Mouse (Mus musculus): Measurements from ENCODE around the gene 4933406M09Rik. TPM values are rescaled to one million over a fixed set of nuclear protein-coding genes. Genes with fewer than 3 reads are reported as not detected.

The 4933406M09Rik gene
- polyA plus RNA-seq, 2 experiments: not detected

GRCm38 (mm10) chr1:134411706-134412629, 26.2 kb downstream of the 4933406M09Rik start:
- ATAC-seq (ENCODE audit: low FRiP score, low read depth) (no peak), DNase-seq (ENCODE audit: low spot score) (peak; percentile 38)
- Histone ChIP-seq H3K27ac (replicated peaks; ENCODE audit: low read depth, low read length) (no peak overlapping the region), H3K4me3 (replicated peaks; ENCODE audit: low read length) (no peak overlapping the region), H3K27me3 (ENCODE audit: control insufficient read depth, insufficient read depth, low read length) (no peaks in the 10 kb centered on the region), H3K9ac (ENCODE audit: low read depth, low read length, severe bottlenecking) (no peak overlapping the region), H3K4me1 (ENCODE audit: control insufficient read depth, insufficient read depth, low read length) (peaks cover 20% of the 10 kb centered on the region), H3K4me2 (replicated peaks; ENCODE audit: low read depth, low read length, severe bottlenecking) (no peak overlapping the region), H3K9me3 (ENCODE audit: control insufficient read depth, low read length) (no peaks in the 10 kb centered on the region), H3K36me3 (ENCODE audit: control insufficient read depth, insufficient read depth, low read length) (peaks cover 35% of the 10 kb centered on the region)
- no peak for TF ChIP-seq POLR2A (IDR thresholded peaks at IDR 0.05; ENCODE audit: borderline replicate concordance, extremely low read depth, insufficient read depth, insufficient read length)
- WGBS: 88% methylated on average over 9 of the region's 9 CpGs

GRCm38 (mm10) chr1:134414038-134414437, 28.3 kb downstream of the 4933406M09Rik start:
- DNase-seq (ENCODE audit: low spot score): no peak
- H3K27ac ChIP-seq (replicated peaks; ENCODE audit: low read depth, low read length): peak overlapping the region; percentile 95; the same call in 1 of the 2 replicates
- no peak for ATAC-seq (ENCODE audit: low FRiP score, low read depth)
- peak overlapping the region; percentile 54 for H3K4me2 ChIP-seq (replicated peaks; ENCODE audit: low read depth, low read length, severe bottlenecking)
- WGBS: 41% methylated on average over 2 of the region's 2 CpGs
- no peaks in the 10 kb centered on the region for H3K9me3 ChIP-seq (ENCODE audit: control insufficient read depth, low read length)
- peaks cover 27% of the 10 kb centered on the region for H3K36me3 ChIP-seq (ENCODE audit: control insufficient read depth, insufficient read depth, low read length)
- no peak for TF ChIP-seq POLR2A (IDR thresholded peaks at IDR 0.05; ENCODE audit: borderline replicate concordance, extremely low read depth, insufficient read depth, insufficient read length)
- H3K4me3 ChIP-seq (replicated peaks; ENCODE audit: low read length): no peak overlapping the region
- H3K9ac ChIP-seq (ENCODE audit: low read depth, low read length, severe bottlenecking): no peak overlapping the region
- no peaks in the 10 kb centered on the region for H3K27me3 ChIP-seq (ENCODE audit: control insufficient read depth, insufficient read depth, low read length)
- peaks cover 33% of the 10 kb centered on the region for H3K4me1 ChIP-seq (ENCODE audit: control insufficient read depth, insufficient read depth, low read length)

GRCm38 (mm10) chr1:134414501-134415167, 28.9 kb downstream of the 4933406M09Rik start:
- WGBS: 14% methylated on average over 11 of the region's 11 CpGs
- H3K27ac ChIP-seq (replicated peaks; ENCODE audit: low read depth, low read length): peak overlapping the region; percentile 95
- H3K4me1 ChIP-seq (ENCODE audit: control insufficient read depth, insufficient read depth, low read length): peaks cover 39% of the 10 kb centered on the region
- H3K36me3 ChIP-seq (ENCODE audit: control insufficient read depth, insufficient read depth, low read length): peaks cover 21% of the 10 kb centered on the region
- peak; percentile 54 for DNase-seq (ENCODE audit: low spot score)
- no peak for TF ChIP-seq POLR2A (IDR thresholded peaks at IDR 0.05; ENCODE audit: borderline replicate concordance, extremely low read depth, insufficient read depth, insufficient read length)
- H3K4me3 ChIP-seq (replicated peaks; ENCODE audit: low read length): peak overlapping the region; percentile 85
- no peaks in the 10 kb centered on the region for H3K9me3 ChIP-seq (ENCODE audit: control insufficient read depth, low read length)
- peak overlapping the region; percentile 91 for H3K9ac ChIP-seq (ENCODE audit: low read depth, low read length, severe bottlenecking)
- no peaks in the 10 kb centered on the region for H3K27me3 ChIP-seq (ENCODE audit: control insufficient read depth, insufficient read depth, low read length)
- ATAC-seq (ENCODE audit: low FRiP score, low read depth): peak; percentile 14
- H3K4me2 ChIP-seq (replicated peaks; ENCODE audit: low read depth, low read length, severe bottlenecking): peak overlapping the region; percentile 54

GRCm38 (mm10) chr1:134415168-134415831, 29.6 kb downstream of the 4933406M09Rik start, which contains the start of gene Adipor1:
Gene Adipor1 (plus strand): TSS chr1:134415378.
- Histone ChIP-seq H3K9ac (ENCODE audit: low read depth, low read length, severe bottlenecking) (peak within 1 kb of the TSS; percentile 91), H3K36me3 (ENCODE audit: control insufficient read depth, insufficient read depth, low read length) (peaks cover 15% of the 10 kb centered on the region), H3K27ac (replicated peaks; ENCODE audit: low read depth, low read length) (peak within 1 kb of the TSS; percentile 95), H3K4me2 (replicated peaks; ENCODE audit: low read depth, low read length, severe bottlenecking) (peak within 1 kb of the TSS; percentile 74), H3K4me3 (replicated peaks; ENCODE audit: low read length) (peak within 1 kb of the TSS; percentile 85), H3K9me3 (ENCODE audit: control insufficient read depth, low read length) (no peaks in the 10 kb centered on the region), H3K27me3 (ENCODE audit: control insufficient read depth, insufficient read depth, low read length) (no peaks in the 10 kb centered on the region), H3K4me1 (ENCODE audit: control insufficient read depth, insufficient read depth, low read length) (peaks cover 41% of the 10 kb centered on the region)
- under 1% methylated on average over 30 of the region's 77 CpGs for WGBS
- TF ChIP-seq POLR2A (IDR thresholded peaks at IDR 0.05; ENCODE audit: borderline replicate concordance, extremely low read depth, insufficient read depth, insufficient read length): peak; percentile 95; the same call in 1 of the 2 replicates
- ATAC-seq (ENCODE audit: low FRiP score, low read depth): peak; percentile 98
- DNase-seq (ENCODE audit: low spot score): peak; percentile 98

Measured in limb, embryonic 14.5 days (tissue).